Mouse (Mus musculus): Measurements from ENCODE around the gene Lsamp. TPM values are rescaled to one million over a fixed set of nuclear protein-coding genes. Genes with fewer than 3 reads are reported as not detected.

The Lsamp gene
- polyA plus RNA-seq, 1 experiment: not detected

- Histone ChIP-seq H3K27me3 (ENCODE audit: control insufficient read depth, insufficient read depth, low read length, poor library complexity, severe bottlenecking) (no peaks in the 10 kb centered on the region; the same call in 1 of the 2 replicates), H3K27ac (ENCODE audit: insufficient read depth, low read length) (no peak overlapping the region), H3K36me3 (ENCODE audit: control insufficient read depth, insufficient read depth, low read length, poor library complexity, severe bottlenecking) (no peaks in the 10 kb centered on the region), H3K9me3 (replicated peaks; ENCODE audit: control insufficient read depth, insufficient read depth, low read length, poor library complexity, severe bottlenecking) (no peaks in the 10 kb centered on the region), H3K9ac (ENCODE audit: low read depth, poor library complexity, severe bottlenecking) (no peak overlapping the region), H3K4me3 (ENCODE audit: low read depth, low read length) (no peak overlapping the region), H3K4me1 (ENCODE audit: control insufficient read depth, insufficient read depth, low read length) (no peaks in the 10 kb centered on the region)
- no peak for TF ChIP-seq EP300 (IDR thresholded peaks at IDR 0.05; ENCODE audit: insufficient read depth, low read depth, low read length)
- no peak for TF ChIP-seq CTCF (IDR thresholded peaks at IDR 0.05; ENCODE audit: low read depth, low read length)
- no peak for TF ChIP-seq POLR2A (IDR thresholded peaks at IDR 0.05; ENCODE audit: insufficient read depth, low read length)
Measured at GRCm38 (mm10) chr16:40709574-40709973, 725.4 kb downstream of the Lsamp start.

GRCm38 (mm10) chr16:40710068-40710467, 725.9 kb downstream of the Lsamp start:
- Histone ChIP-seq H3K4me3 (ENCODE audit: low read depth, low read length) (no peak overlapping the region), H3K27ac (ENCODE audit: insufficient read depth, low read length) (no peak overlapping the region), H3K9me3 (replicated peaks; ENCODE audit: control insufficient read depth, insufficient read depth, low read length, poor library complexity, severe bottlenecking) (no peaks in the 10 kb centered on the region), H3K4me1 (ENCODE audit: control insufficient read depth, insufficient read depth, low read length) (no peaks in the 10 kb centered on the region), H3K9ac (ENCODE audit: low read depth, poor library complexity, severe bottlenecking) (no peak overlapping the region), H3K27me3 (ENCODE audit: control insufficient read depth, insufficient read depth, low read length, poor library complexity, severe bottlenecking) (no peaks in the 10 kb centered on the region; the same call in 1 of the 2 replicates), H3K36me3 (ENCODE audit: control insufficient read depth, insufficient read depth, low read length, poor library complexity, severe bottlenecking) (no peaks in the 10 kb centered on the region)
- TF ChIP-seq CTCF (IDR thresholded peaks at IDR 0.05; ENCODE audit: low read depth, low read length) (no peak), EP300 (IDR thresholded peaks at IDR 0.05; ENCODE audit: insufficient read depth, low read depth, low read length) (no peak), POLR2A (IDR thresholded peaks at IDR 0.05; ENCODE audit: insufficient read depth, low read length) (no peak)

DNA sequence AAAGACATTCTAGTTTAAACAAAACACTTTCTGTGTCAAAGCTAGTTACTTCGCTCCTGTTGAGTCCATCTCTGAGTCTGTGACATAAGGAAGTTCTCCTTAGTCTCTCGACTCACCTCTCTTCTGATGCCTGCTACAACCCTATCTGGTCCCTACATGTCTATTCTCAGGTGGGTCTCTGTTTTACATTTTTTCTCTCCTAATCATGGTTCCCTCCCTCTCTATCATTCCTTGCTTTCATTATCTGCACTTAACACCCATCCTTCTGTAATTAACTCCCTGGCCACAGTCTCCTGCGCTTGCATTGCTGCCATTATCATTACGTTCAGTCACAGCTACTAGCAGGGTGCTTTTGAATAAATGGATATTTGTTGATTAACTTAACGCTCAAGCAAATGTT, 726.3 kb downstream of the Lsamp start:
- no peak overlapping the region for H3K27ac ChIP-seq (ENCODE audit: insufficient read depth, low read length)
- no peaks in the 10 kb centered on the region for H3K9me3 ChIP-seq (replicated peaks; ENCODE audit: control insufficient read depth, insufficient read depth, low read length, poor library complexity, severe bottlenecking)
- no peaks in the 10 kb centered on the region for H3K4me1 ChIP-seq (ENCODE audit: control insufficient read depth, insufficient read depth, low read length)
- no peak overlapping the region for H3K9ac ChIP-seq (ENCODE audit: low read depth, poor library complexity, severe bottlenecking)
- no peak overlapping the region for H3K4me3 ChIP-seq (ENCODE audit: low read depth, low read length)
- H3K36me3 ChIP-seq (ENCODE audit: control insufficient read depth, insufficient read depth, low read length, poor library complexity, severe bottlenecking): no peaks in the 10 kb centered on the region
- TF ChIP-seq EP300 (IDR thresholded peaks at IDR 0.05; ENCODE audit: insufficient read depth, low read depth, low read length): no peak
- no peak for TF ChIP-seq CTCF (IDR thresholded peaks at IDR 0.05; ENCODE audit: low read depth, low read length)
- TF ChIP-seq POLR2A (IDR thresholded peaks at IDR 0.05; ENCODE audit: insufficient read depth, low read length): no peak
- no peaks in the 10 kb centered on the region; the same call in 1 of the 2 replicates for H3K27me3 ChIP-seq (ENCODE audit: control insufficient read depth, insufficient read depth, low read length, poor library complexity, severe bottlenecking)

GRCm38 (mm10) chr16:40713725-40714124, 729.6 kb downstream of the Lsamp start:
- Histone ChIP-seq H3K4me3 (ENCODE audit: low read depth, low read length) (no peak overlapping the region), H3K36me3 (ENCODE audit: control insufficient read depth, insufficient read depth, low read length, poor library complexity, severe bottlenecking) (no peaks in the 10 kb centered on the region), H3K9me3 (replicated peaks; ENCODE audit: control insufficient read depth, insufficient read depth, low read length, poor library complexity, severe bottlenecking) (no peaks in the 10 kb centered on the region), H3K4me1 (ENCODE audit: control insufficient read depth, insufficient read depth, low read length) (no peaks in the 10 kb centered on the region), H3K9ac (ENCODE audit: low read depth, poor library complexity, severe bottlenecking) (no peak overlapping the region), H3K27ac (ENCODE audit: insufficient read depth, low read length) (no peak overlapping the region), H3K27me3 (ENCODE audit: control insufficient read depth, insufficient read depth, low read length, poor library complexity, severe bottlenecking) (no peaks in the 10 kb centered on the region)
- TF ChIP-seq POLR2A (IDR thresholded peaks at IDR 0.05; ENCODE audit: insufficient read depth, low read length): no peak
- no peak for TF ChIP-seq CTCF (IDR thresholded peaks at IDR 0.05; ENCODE audit: low read depth, low read length)
- TF ChIP-seq EP300 (IDR thresholded peaks at IDR 0.05; ENCODE audit: insufficient read depth, low read depth, low read length): no peak

- H3K4me1 ChIP-seq (ENCODE audit: control insufficient read depth, insufficient read depth, low read length): no peaks in the 10 kb centered on the region
- no peaks in the 10 kb centered on the region for H3K36me3 ChIP-seq (ENCODE audit: control insufficient read depth, insufficient read depth, low read length, poor library complexity, severe bottlenecking)
- H3K27me3 ChIP-seq (ENCODE audit: control insufficient read depth, insufficient read depth, low read length, poor library complexity, severe bottlenecking): no peaks in the 10 kb centered on the region
- no peak overlapping the region for H3K9ac ChIP-seq (ENCODE audit: low read depth, poor library complexity, severe bottlenecking)
- H3K27ac ChIP-seq (ENCODE audit: insufficient read depth, low read length): no peak overlapping the region
- H3K9me3 ChIP-seq (replicated peaks; ENCODE audit: control insufficient read depth, insufficient read depth, low read length, poor library complexity, severe bottlenecking): no peaks in the 10 kb centered on the region
- H3K4me3 ChIP-seq (ENCODE audit: low read depth, low read length): no peak overlapping the region
- TF ChIP-seq POLR2A (IDR thresholded peaks at IDR 0.05; ENCODE audit: insufficient read depth, low read length) (no peak), CTCF (IDR thresholded peaks at IDR 0.05; ENCODE audit: low read depth, low read length) (no peak), EP300 (IDR thresholded peaks at IDR 0.05; ENCODE audit: insufficient read depth, low read depth, low read length) (no peak)
Measured at GRCm38 (mm10) chr16:40739015-40739414, 754.9 kb downstream of the Lsamp start.

- H3K9ac ChIP-seq (ENCODE audit: low read depth, poor library complexity, severe bottlenecking): no peak overlapping the region
- H3K9me3 ChIP-seq (replicated peaks; ENCODE audit: control insufficient read depth, insufficient read depth, low read length, poor library complexity, severe bottlenecking): no peaks in the 10 kb centered on the region
- no peak overlapping the region for H3K4me3 ChIP-seq (ENCODE audit: low read depth, low read length)
- TF ChIP-seq CTCF (IDR thresholded peaks at IDR 0.05; ENCODE audit: low read depth, low read length) (no peak), EP300 (IDR thresholded peaks at IDR 0.05; ENCODE audit: insufficient read depth, low read depth, low read length) (no peak), POLR2A (IDR thresholded peaks at IDR 0.05; ENCODE audit: insufficient read depth, low read length) (no peak)
- H3K36me3 ChIP-seq (ENCODE audit: control insufficient read depth, insufficient read depth, low read length, poor library complexity, severe bottlenecking): no peaks in the 10 kb centered on the region
- H3K27ac ChIP-seq (ENCODE audit: insufficient read depth, low read length): no peak overlapping the region
- no peaks in the 10 kb centered on the region for H3K27me3 ChIP-seq (ENCODE audit: control insufficient read depth, insufficient read depth, low read length, poor library complexity, severe bottlenecking)
- no peaks in the 10 kb centered on the region for H3K4me1 ChIP-seq (ENCODE audit: control insufficient read depth, insufficient read depth, low read length)
Measured at GRCm38 (mm10) chr16:40739771-40740170, 755.6 kb downstream of the Lsamp start.
